Mouse (Mus musculus) stomach, embryonic 14.5 days (tissue): ENCODE data around the gene St6galnac3. TPM values are rescaled to one million over a fixed set of nuclear protein-coding genes. Genes with fewer than 3 reads are reported as not detected.
"Not testable (repeated sequence)": the region's sequence is repeated elsewhere in the genome, so short reads cannot be mapped to it uniquely, and the experiment has no call there.

Source experiments
- ATAC-seq: fragments of 200-750 bp; cut with Nextera tagmentation; 2 replicates; pipeline ENCODE4 v1.8.0; 2017; ENCODE audit warnings: low read depth, moderate TSS enrichment; ENCODE audit not compliant: insufficient number of reproducible peaks, insufficient read depth, low FRiP score
- H3K27ac ChIP-seq: fragments of 300-500 bp; sonication (generic); 2 replicates; pipeline ENCODE4 v1.5.1; 2014; ENCODE audit warnings: mild to moderate bottlenecking, low read length, moderate library complexity, mixed read lengths
- H3K27me3 ChIP-seq: fragments of 300-500 bp; sonication (generic); 2 replicates; pipeline ENCODE4 v1.6.1; 2014; ENCODE audit warnings: low read length, control low read depth, mixed read lengths; ENCODE audit not compliant: control insufficient read depth, insufficient read depth
- H3K36me3 ChIP-seq: fragments of 300-500 bp; sonication (generic); 2 replicates; pipeline ENCODE4 v1.6.1; 2014; ENCODE audit warnings: mild to moderate bottlenecking, control low read depth, low read length, moderate library complexity, mixed read lengths; ENCODE audit not compliant: control insufficient read depth, insufficient read depth
- H3K4me1 ChIP-seq: fragments of 300-500 bp; sonication (generic); 2 replicates; pipeline ENCODE4 v1.6.1; 2014; ENCODE audit warnings: low read length, control low read depth, mixed read lengths; ENCODE audit not compliant: control insufficient read depth, insufficient read depth
- H3K4me2 ChIP-seq: fragments of 300-500 bp; sonication (generic); replicated peaks from 2 replicates; pipeline ENCODE4 v1.6.1; 2014; ENCODE audit warnings: low read depth, low read length, control low read depth
- H3K4me3 ChIP-seq: fragments of 300-500 bp; sonication (generic); 2 replicates; pipeline ENCODE4 v1.5.1; 2014; ENCODE audit warnings: low read depth, low read length, control low read depth
- H3K9ac ChIP-seq: fragments of 300-500 bp; sonication (generic); replicated peaks from 2 replicates; pipeline ENCODE4 v1.6.1; 2014; ENCODE audit warnings: low read depth, mild to moderate bottlenecking, control low read depth, low read length, moderate library complexity, mixed read lengths
- H3K9me3 ChIP-seq: fragments of 300-500 bp; sonication (generic); 2 replicates; pipeline ENCODE4 v1.6.1; 2016; ENCODE audit warnings: low read depth, low read length, control low read depth; ENCODE audit not compliant: control insufficient read depth
- WGBS: fragments of 180-500 bp; shearing (Covaris S2); extraction: QIAGEN DNeasy Blood & Tissue Kit; methylation state at CpG from one replicate; pipeline ENCODE4 v1.1.7; 2014; 5-methylcytosine and 5-hydroxymethylcytosine counted together
- polyA plus RNA-seq: library from polyadenylated mRNA; unstranded; fragments of >200 nt; fragmentation: Nextera tagmentation; extraction: Ambion mirVana; gene quantifications from 2 replicates; pipeline ENCODE4 v1.2.1, GENCODE M21; 2014

The St6galnac3 gene
- polyA plus RNA-seq, 1 experiment from 2014 or later, result 51.6 TPM

- Histone ChIP-seq H3K4me2 (no peak overlapping the region), H3K9me3 (no peaks in the 10 kb centered on the region), H3K9ac (no peak overlapping the region), H3K4me3 (no peak overlapping the region), H3K27ac (no peak overlapping the region), H3K27me3 (no peaks in the 10 kb centered on the region), H3K36me3 (no peaks in the 10 kb centered on the region), H3K4me1 (no peaks in the 10 kb centered on the region)
- ATAC-seq, result no peak
- WGBS, result 81% methylated on average over 6 of the region's 6 CpGs
Observed at GRCm38 (mm10) chr3:153399574-153399973, 325.4 kb downstream of the St6galnac3 start.

GRCm38 (mm10) chr3:153397726-153398125 lies 327.2 kb downstream of the St6galnac3 start:
- H3K4me1 ChIP-seq, result no peaks in the 10 kb centered on the region

GRCm38 (mm10) chr3:153396375-153397068 lies 328.5 kb downstream of the St6galnac3 start:
- 56% methylated on average over 12 of the region's 12 CpGs for WGBS
- 0 out of 2 replicates have a peak, but pooled peaks cover 3% of the 10 kb centered on the region for H3K9me3 ChIP-seq

More at GRCm38 (mm10) chr3:153397726-153398125, 327.2 kb downstream of the St6galnac3 start:
- no peaks in the 10 kb centered on the region for H3K36me3 ChIP-seq
- no peak overlapping the region for H3K9ac ChIP-seq
- no peak overlapping the region for H3K27ac ChIP-seq
- no peak overlapping the region for H3K4me3 ChIP-seq
- no peaks in the 10 kb centered on the region for H3K27me3 ChIP-seq
- ATAC-seq, result no peak
- no peak overlapping the region for H3K4me2 ChIP-seq
- H3K9me3 ChIP-seq, result 0 out of 2 replicates have a peak, but pooled peaks cover 3% of the 10 kb centered on the region
- 83% methylated on average over 9 of the region's 9 CpGs for WGBS

GRCm38 (mm10) chr3:153395351-153395750 lies 329.6 kb downstream of the St6galnac3 start:
- Histone ChIP-seq H3K27ac (no peak overlapping the region), H3K4me3 (no peak overlapping the region), H3K36me3 (no peaks in the 10 kb centered on the region), H3K9me3 (0 out of 2 replicates have a peak, but pooled peaks cover 3% of the 10 kb centered on the region), H3K4me2 (no peak overlapping the region), H3K27me3 (no peaks in the 10 kb centered on the region), H3K9ac (no peak overlapping the region), H3K4me1 (no peaks in the 10 kb centered on the region)
- ATAC-seq, result no peak
- 83% methylated on average over 5 of the region's 5 CpGs for whole genome bisulfite sequencing

More at GRCm38 (mm10) chr3:153396375-153397068, 328.5 kb downstream of the St6galnac3 start:
- H3K4me3 ChIP-seq, result no peak overlapping the region
- H3K36me3 ChIP-seq, result no peaks in the 10 kb centered on the region
- ATAC-seq, result no peak; the same call in 1 of the 2 replicates
- no peaks in the 10 kb centered on the region for H3K27me3 ChIP-seq
- H3K4me2 ChIP-seq, result no peak overlapping the region
- no peak overlapping the region for H3K9ac ChIP-seq
- no peak overlapping the region for H3K27ac ChIP-seq
- H3K4me1 ChIP-seq, result no peaks in the 10 kb centered on the region

GRCm38 (mm10) chr3:153394751-153395150 lies 330.2 kb downstream of the St6galnac3 start:
- 0 out of 2 replicates have a peak, but pooled peaks cover 3% of the 10 kb centered on the region for H3K9me3 ChIP-seq
- no peak for ATAC-seq
- no peaks in the 10 kb centered on the region for H3K27me3 ChIP-seq
- H3K36me3 ChIP-seq, result no peaks in the 10 kb centered on the region
- WGBS, result 73% methylated on average over 4 of the region's 4 CpGs
- H3K4me3 ChIP-seq, result no peak overlapping the region
- no peak overlapping the region for H3K4me2 ChIP-seq
- no peaks in the 10 kb centered on the region for H3K4me1 ChIP-seq
- H3K27ac ChIP-seq, result no peak overlapping the region
- no peak overlapping the region for H3K9ac ChIP-seq

- 73% methylated on average over 9 of the region's 9 CpGs for WGBS
- H3K27ac ChIP-seq, result no peak overlapping the region
- no peaks in the 10 kb centered on the region for H3K27me3 ChIP-seq
- no peaks in the 10 kb centered on the region for H3K4me1 ChIP-seq
- no peak overlapping the region for H3K4me2 ChIP-seq
- ATAC-seq, result no peak
- H3K36me3 ChIP-seq, result no peaks in the 10 kb centered on the region
- 0 out of 2 replicates have a peak, but pooled peaks cover 3% of the 10 kb centered on the region for H3K9me3 ChIP-seq
- no peak overlapping the region for H3K9ac ChIP-seq
- no peak overlapping the region for H3K4me3 ChIP-seq
Observed at GRCm38 (mm10) chr3:153394224-153394623, 330.8 kb downstream of the St6galnac3 start.

- WGBS, result 88% methylated on average over 1 of the region's 1 CpGs
- H3K27ac ChIP-seq, H3K27me3 ChIP-seq, H3K4me1 ChIP-seq, H3K4me3 ChIP-seq, H3K36me3 ChIP-seq, ATAC-seq, H3K4me2 ChIP-seq, H3K9ac ChIP-seq, H3K9me3 ChIP-seq: not testable (repeated sequence)
Observed at GRCm38 (mm10) chr3:153391451-153391850, 333.5 kb downstream of the St6galnac3 start.

GRCm38 (mm10) chr3:153384651-153385050 lies 340.3 kb downstream of the St6galnac3 start:
- H3K36me3 ChIP-seq, H3K4me2 ChIP-seq, H3K9me3 ChIP-seq, H3K4me3 ChIP-seq, H3K27me3 ChIP-seq, ATAC-seq, H3K9ac ChIP-seq, H3K27ac ChIP-seq, H3K4me1 ChIP-seq: not testable (repeated sequence)
- WGBS, result 88% methylated on average over 5 of the region's 5 CpGs
